ENCODE assay signal across 8 mouse cellular contexts in genomic region chr11:120467051-120467735, GRCm38 (mm10). TPM values are rescaled to one million over a fixed set of nuclear protein-coding genes. Genes with fewer than 3 reads are reported as not detected.
A peak's percentile ranks its signal among the peaks of the same experiment; 100 is the strongest.
DNase-seq lines count a peak whose midpoint lies in the region; ATAC-seq lines count a peak whose summit lies in the region.

Gene Arl16 (minus strand): TSS chr11:120467607.

- ATAC-seq in hindbrain, embryonic 16.5 days: peak; percentile 100

- no peaks in the 10 kb centered on the region for H3K9me3 ChIP-seq in hindbrain, embryonic 16.5 days (ENCODE audit: control insufficient read depth, low read length)

- H3K4me2 ChIP-seq in hindbrain, embryonic 16.5 days (ENCODE audit: low read length): peak within 1 kb of the TSS; percentile 97

- H3K9ac ChIP-seq in hindbrain, embryonic 16.5 days (ENCODE audit: low read depth, low read length): peak within 1 kb of the TSS; percentile 94

- H3K27me3 ChIP-seq in hindbrain, embryonic 16.5 days (replicated peaks; ENCODE audit: control insufficient read depth, insufficient read depth, low read length): no peaks in the 10 kb centered on the region

- DNase-seq in WW6 (ENCODE audit: low read depth, low spot score): peak; percentile 100
- peak; percentile 81 to 92 for DNase-seq in cerebellum, postnatal 4 days (ENCODE audit: low spot score in 2 of 2)
- peak; percentile 94 for DNase-seq in gastrocnemius, adult 18-20 months (ENCODE audit: low spot score)
- peak; percentile 93 to 95 for DNase-seq in left cerebral cortex, adult 18-20 months (ENCODE audit: low spot score in 2 of 2)
- DNase-seq in right cerebral cortex, adult 18-20 months: peak; percentile 96
- peak; percentile 66 for DNase-seq in urinary bladder, postnatal 10 days (ENCODE audit: low spot score)

- H3K27ac ChIP-seq in hindbrain, embryonic 16.5 days (ENCODE audit: low read depth, low read length): peak within 1 kb of the TSS; percentile 88
- peak within 1 kb of the TSS; percentile 52 for H3K27ac ChIP-seq in macrophage

- peaks cover 22% of the 10 kb centered on the region for H3K36me3 ChIP-seq in hindbrain, embryonic 16.5 days (ENCODE audit: control insufficient read depth, insufficient read depth, low read length)
- peaks cover 33% of the 10 kb centered on the region for H3K36me3 ChIP-seq in macrophage (ENCODE audit: inconsistent target)

- WGBS in hindbrain, embryonic 16.5 days: under 1% methylated on average over 42 of the region's 54 CpGs
- under 1% methylated on average over 54 of the region's 54 CpGs for WGBS in macrophage (ENCODE audit: missing documents)

- peaks cover 21% of the 10 kb centered on the region for H3K4me1 ChIP-seq in hindbrain, embryonic 16.5 days (ENCODE audit: control insufficient read depth, insufficient read depth, low read depth, low read length)

- H3K79me2 ChIP-seq in macrophage (ENCODE audit: inconsistent target): peaks cover 52% of the 10 kb centered on the region

- peak within 1 kb of the TSS; percentile 97 for H3K4me3 ChIP-seq in hindbrain, embryonic 16.5 days (ENCODE audit: low read length)
- peak within 1 kb of the TSS; percentile 93 for H3K4me3 ChIP-seq in macrophage (ENCODE audit: inconsistent target)

RNA-seq across cellular contexts. Expression of gene Arl16, which starts in this region (rescaled TPM):
- 1 to 10 TPM; 4.3 to 6.2 TPM for total RNA-seq in gastrocnemius, adult 18-20 months (2021)
- 60.5 and 68.1 TPM in 2 replicates for polyA plus RNA-seq in hindbrain, embryonic 16.5 days (2015; fragmentation: Nextera tagmentation; extraction: Ambion mirVana)
- 10 to 100 TPM; 47.2 to 49.7 TPM for total RNA-seq in left cerebral cortex, adult 18-20 months (2021)
- total RNA-seq in macrophage (2018; cell fraction: chromatin; rRNA removed): 10 to 100 TPM in 5 of 26 experiments, 1 to 10 TPM in 19, under 1 TPM in 1, not detected in 1; 0.96 to 18.5 (median 5.7) TPM
- total RNA-seq in macrophage (2018; cell fraction: cytosol; rRNA removed): 10 to 100 TPM in 18 of 26 experiments, 1 to 10 TPM in 8; 5.0 to 15.5 (median 11.7) TPM
- 10 to 100 TPM in 4 of 26 experiments, 1 to 10 TPM in 19, under 1 TPM in 3; 0.89 to 14.5 (median 5.0) TPM for total RNA-seq in macrophage (2018; cell fraction: nucleus; rRNA removed)
- polyA plus RNA-seq in macrophage (2018): 11.8 to 16.5 TPM (median 14.2 TPM) in 3 replicates

Comparison
In these comparisons a context has a peak if more than half of its experiments do, and no peak if none do; other contexts are left out.
1. Peak in every context shown above with its lines: DNase-seq, ATAC-seq, H3K4me3 ChIP-seq and H3K27ac ChIP-seq.
2. RNA of gene Arl16 (total RNA-seq): 47.2 to 49.7 TPM in left cerebral cortex, adult 18-20 months; 4.3 to 6.2 TPM in gastrocnemius, adult 18-20 months; every median in the first group is over 4 times any median in the second.